Mouse (Mus musculus) adrenal gland, adult 2 months (tissue): ENCODE measurements around the gene Nrgn. TPM values are rescaled to one million over a fixed set of nuclear protein-coding genes. Genes with fewer than 3 reads are reported as not detected.
A peak's percentile ranks its signal among the peaks of the same experiment; 100 is the strongest.

ENCODE experiments used
- DNase-seq: peaks from one replicate; pipeline ENCODE4 v3.0.0; 2021
- long read RNA-seq: library from polyadenylated mRNA; stranded (forward); transcript quantifications from one replicate; pipeline ENCODE4 v2.0.0, GENCODE M21; 2021
- polyA plus RNA-seq: library from polyadenylated mRNA; depleted of rRNA; stranded (reverse); fragments of >200 nt; gene quantifications from 2 replicates; pipeline ENCODE4 v1.2.3, GENCODE M21; 2012; rRNA removed
- total RNA-seq, 2 experiments: library from RNA; stranded (reverse); gene quantifications; 2 replicates each; pipeline ENCODE4 v1.2.3; 2021

The Nrgn gene
- total RNA-seq (1 to 10 TPM; 1.5 to 2.8 TPM), polyA plus RNA-seq (1.9 and 3.8 TPM in 2 replicates)
- long read RNA-seq, partial matches to known transcripts, result 0 of 2 reads
- long read RNA-seq, other reads (novel, unspliced or antisense), result 2 of 2 reads

- DNase-seq, result peak; percentile 85
Measured at GRCm38 (mm10) chr9:37552536-37553293, at the start of gene Nrgn. TSS of gene Nrgn (minus strand) at chr9:37552904.

- no peak for DNase-seq
Measured at GRCm38 (mm10) chr9:37600538-37601205, 48.0 kb upstream of the Nrgn start.

GRCm38 (mm10) chr9:37598637-37599036 lies 45.9 kb upstream of the Nrgn start:
- no peak for DNase-seq

GRCm38 (mm10) chr9:37595570-37595969 lies 42.9 kb upstream of the Nrgn start:
- no peak for DNase-seq

GRCm38 (mm10) chr9:37593690-37594089 lies 41.0 kb upstream of the Nrgn start:
- DNase-seq, result no peak

- no peak for DNase-seq
Measured at GRCm38 (mm10) chr9:37592633-37593032, 39.9 kb upstream of the Nrgn start.

- DNase-seq, result no peak
Measured at GRCm38 (mm10) chr9:37592025-37592424, 39.3 kb upstream of the Nrgn start.

- no peak for DNase-seq
Measured at GRCm38 (mm10) chr9:37590381-37590780, 37.7 kb upstream of the Nrgn start.

GRCm38 (mm10) chr9:37586718-37587117 lies 34.0 kb upstream of the Nrgn start:
- DNase-seq, result no peak

- DNase-seq, result no peak
Measured at GRCm38 (mm10) chr9:37583594-37583993, 30.9 kb upstream of the Nrgn start.

GRCm38 (mm10) chr9:37576436-37576930 lies 23.8 kb upstream of the Nrgn start:
- DNase-seq, result peak; percentile 50

GRCm38 (mm10) chr9:37572204-37572876 lies 19.6 kb upstream of the Nrgn start:
- DNase-seq, result no peak

GRCm38 (mm10) chr9:37569231-37569835 lies 16.6 kb upstream of the Nrgn start:
- no peak for DNase-seq

GRCm38 (mm10) chr9:37568605-37569214 lies 16.0 kb upstream of the Nrgn start:
- DNase-seq, result no peak

- no peak for DNase-seq
Measured at GRCm38 (mm10) chr9:37567892-37568604, 15.3 kb upstream of the Nrgn start.

- DNase-seq, result no peak
Measured at GRCm38 (mm10) chr9:37567454-37567853, 14.8 kb upstream of the Nrgn start.

- no peak for DNase-seq
Measured at GRCm38 (mm10) chr9:37567019-37567418, 14.3 kb upstream of the Nrgn start.

GRCm38 (mm10) chr9:37563805-37564204 lies 11.1 kb upstream of the Nrgn start:
- DNase-seq, result no peak

GRCm38 (mm10) chr9:37560617-37561016 lies 7.9 kb upstream of the Nrgn start:
- no peak for DNase-seq

- no peak for DNase-seq
Measured at GRCm38 (mm10) chr9:37556366-37556765, 3.7 kb upstream of the Nrgn start.
